Mouse (Mus musculus) layer of hippocampus, postnatal 10 days (tissue): ENCODE measurements around the gene Zfp638. TPM values are rescaled to one million over a fixed set of nuclear protein-coding genes. Genes with fewer than 3 reads are reported as not detected.
"Not testable (repeated sequence)": the region's sequence is repeated elsewhere in the genome, so short reads cannot be mapped to it uniquely, and the experiment has no call there.

Experiments
- DNase-seq, 2 experiments: peaks; one replicate each; pipeline ENCODE4 v3.0.0; 2021; ENCODE audit warnings: low spot score in 2 of 2
- total RNA-seq, 2 experiments: library from RNA; stranded (reverse); gene quantifications; 2 replicates each; pipeline ENCODE4 v1.2.3; 2021

Zfp638 gene
- total RNA-seq, 2 experiments from 2014 or later = 109 to 119 TPM

DNA sequence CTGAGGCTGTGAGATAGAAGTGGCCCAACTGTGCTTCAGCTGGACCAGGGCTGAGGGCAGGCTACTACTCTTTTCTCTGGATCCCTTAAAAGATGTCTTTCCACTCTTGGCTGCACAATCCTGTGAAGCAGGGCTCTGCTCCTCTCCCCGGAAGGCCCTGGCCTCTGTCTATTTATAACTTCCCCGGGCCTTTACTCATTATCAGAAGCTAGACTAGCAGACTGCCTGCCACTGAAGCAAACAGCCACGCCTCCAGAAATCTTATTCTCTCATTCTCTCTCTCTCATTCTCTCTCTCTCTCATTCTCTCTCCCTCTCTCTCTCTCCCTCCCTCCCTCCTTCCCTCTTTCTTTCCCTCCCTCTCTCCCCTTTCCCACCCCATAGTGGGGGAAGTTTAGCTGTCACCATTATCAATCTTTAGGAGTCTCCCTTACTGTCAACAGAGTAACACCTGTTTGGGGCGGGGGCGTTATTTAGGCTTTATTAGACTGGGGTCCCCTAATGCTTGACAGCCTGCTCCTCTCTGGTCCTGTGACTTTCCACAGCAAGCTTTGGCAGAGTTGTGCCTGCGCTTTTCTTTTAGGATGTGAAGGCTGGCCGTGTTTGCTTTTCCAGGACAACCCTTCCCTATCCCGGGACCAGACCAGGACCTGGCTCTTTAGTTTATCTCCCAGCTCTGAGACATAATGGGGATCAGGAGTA is 142.4 kb downstream of the Zfp638 start:
- no peak for DNase-seq

DNA sequence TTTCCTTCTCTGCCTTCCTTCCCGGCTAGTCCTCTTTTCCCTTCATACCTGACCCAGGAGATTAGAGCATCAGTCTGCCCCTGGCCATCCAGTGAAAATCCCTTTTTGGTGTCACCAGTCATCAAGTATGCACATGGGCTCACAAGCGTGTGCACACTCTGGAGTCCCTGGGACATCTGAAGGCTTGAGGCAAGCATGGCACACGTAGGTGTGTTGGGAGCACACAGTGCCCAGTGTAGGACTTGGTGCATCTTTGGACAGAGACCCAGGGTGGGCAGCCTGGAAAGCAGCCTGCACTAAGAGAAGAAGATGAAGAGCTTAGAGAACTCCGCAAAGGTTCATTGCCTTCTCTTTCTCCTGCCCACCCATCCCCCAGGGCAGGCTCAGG is 143.0 kb downstream of the Zfp638 start:
- DNase-seq = no peak

DNA sequence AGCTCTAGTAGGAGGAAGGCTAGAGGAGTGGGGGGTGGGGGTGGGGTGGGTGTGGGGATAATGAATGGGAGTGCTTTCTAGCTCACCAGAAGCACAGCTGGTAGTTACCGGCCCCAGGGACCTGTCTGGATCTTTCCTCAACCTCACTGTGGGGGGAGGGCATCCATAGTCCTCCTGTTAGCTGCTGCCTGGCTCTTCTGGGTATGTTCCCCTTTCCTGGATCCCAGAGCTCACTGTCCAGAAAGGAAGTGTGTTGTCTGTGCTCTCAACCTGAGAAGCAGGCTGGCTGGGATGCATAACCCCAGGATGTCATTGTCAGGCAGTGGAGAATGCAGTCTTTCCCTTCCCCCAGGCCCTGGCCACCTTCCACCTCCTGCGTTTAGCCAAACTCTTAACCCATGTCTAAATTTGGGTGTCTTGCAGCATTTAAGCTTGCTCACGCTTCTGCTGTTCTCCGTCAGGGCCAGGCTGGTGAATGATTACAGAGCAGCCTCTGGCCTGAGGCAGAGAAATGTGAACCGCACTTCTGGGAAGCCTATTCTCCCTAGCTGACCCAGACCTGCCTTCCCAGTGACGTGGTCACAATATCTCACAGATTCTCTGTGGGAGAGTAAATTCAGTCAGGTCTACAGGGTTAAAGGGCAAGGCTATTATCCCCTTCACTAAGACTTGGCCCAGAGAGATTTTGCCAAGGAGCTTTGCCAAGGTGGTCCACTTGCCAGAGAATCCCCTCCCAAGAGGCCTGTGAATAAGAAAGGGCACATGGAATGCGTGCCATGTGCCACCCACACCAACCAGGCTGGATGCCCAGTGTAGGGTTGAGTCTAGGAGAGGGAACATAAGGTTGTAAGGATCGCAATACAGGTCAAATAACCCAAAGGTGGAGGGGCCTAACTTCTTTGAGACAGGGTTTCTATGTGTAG is 143.7 kb downstream of the Zfp638 start:
- DNase-seq = no peak

DNA sequence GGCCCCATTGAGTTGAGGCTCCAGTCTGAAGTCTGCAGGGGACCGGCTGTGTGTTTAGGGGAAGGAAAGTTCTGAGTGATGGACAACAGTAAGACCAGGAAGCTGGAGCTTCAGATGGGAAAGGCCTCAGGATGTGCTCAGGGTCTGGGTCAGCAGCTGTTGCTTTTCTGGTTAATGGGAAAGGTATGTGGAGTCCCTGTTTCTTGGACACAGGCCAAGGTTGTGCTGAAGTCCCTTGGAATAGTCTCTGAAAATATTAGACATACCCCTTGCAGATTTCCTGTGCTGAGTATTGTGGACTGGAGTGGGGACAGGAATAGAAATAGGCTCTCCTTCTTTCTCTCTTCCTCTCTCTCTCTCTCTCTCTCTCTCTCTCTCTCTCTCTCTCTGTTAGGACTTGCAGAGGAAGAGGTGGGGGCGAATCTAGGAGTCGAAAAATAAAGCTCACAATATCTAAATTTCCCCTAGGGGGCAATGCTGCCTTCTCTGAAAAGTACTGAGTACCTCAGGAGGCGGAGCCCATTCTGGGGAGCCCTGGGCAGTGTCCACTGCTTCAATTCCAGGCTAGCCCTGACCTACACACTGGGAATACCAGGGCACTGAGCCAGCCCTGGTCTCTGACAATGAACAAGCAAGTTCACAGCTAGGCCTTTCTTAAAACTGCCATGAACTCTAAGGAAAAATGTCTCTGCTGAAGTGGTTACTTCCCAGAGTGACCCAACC is 148.2 kb downstream of the Zfp638 start:
- not testable (repeated sequence) for DNase-seq

DNA sequence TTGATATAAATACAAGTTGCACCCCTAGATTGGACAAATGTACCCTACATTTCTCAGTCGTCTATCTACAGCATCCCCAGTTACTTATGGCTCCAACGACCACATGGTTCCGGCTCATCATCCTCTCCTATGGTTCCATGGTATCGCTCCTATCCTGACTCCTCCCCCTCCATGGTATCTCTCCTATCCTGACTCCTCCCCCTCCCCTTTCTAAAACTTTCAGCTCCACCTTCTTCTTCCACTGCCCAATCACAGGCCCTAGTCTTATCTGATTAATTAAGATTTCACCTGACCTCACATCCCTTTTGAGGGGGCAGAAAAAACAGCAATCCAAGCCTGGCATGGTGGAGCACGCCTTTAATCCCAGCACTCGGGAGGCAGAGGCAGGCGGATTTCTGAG is 149.9 kb downstream of the Zfp638 start:
- no peak for DNase-seq

DNA sequence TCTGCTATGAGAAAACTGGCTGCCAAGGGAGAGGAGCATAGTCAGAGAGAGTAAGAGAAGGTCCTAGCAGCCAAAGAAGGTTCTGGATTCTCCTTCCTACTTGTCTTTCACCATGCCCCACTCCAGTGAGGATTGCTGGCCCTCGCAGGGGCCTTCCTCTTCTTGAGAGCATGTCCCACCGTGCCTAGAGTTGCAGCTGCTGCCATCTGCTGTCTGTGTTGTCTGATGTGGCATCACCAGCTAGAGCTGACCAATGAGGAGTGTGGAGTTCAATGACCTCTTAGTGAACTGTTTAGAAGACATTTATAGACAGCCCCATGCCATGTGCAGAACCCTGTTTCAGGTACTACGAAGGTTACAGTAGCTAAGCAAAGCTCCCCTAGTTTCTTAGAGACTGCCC is 150.5 kb downstream of the Zfp638 start:
- DNase-seq = no peak

DNA sequence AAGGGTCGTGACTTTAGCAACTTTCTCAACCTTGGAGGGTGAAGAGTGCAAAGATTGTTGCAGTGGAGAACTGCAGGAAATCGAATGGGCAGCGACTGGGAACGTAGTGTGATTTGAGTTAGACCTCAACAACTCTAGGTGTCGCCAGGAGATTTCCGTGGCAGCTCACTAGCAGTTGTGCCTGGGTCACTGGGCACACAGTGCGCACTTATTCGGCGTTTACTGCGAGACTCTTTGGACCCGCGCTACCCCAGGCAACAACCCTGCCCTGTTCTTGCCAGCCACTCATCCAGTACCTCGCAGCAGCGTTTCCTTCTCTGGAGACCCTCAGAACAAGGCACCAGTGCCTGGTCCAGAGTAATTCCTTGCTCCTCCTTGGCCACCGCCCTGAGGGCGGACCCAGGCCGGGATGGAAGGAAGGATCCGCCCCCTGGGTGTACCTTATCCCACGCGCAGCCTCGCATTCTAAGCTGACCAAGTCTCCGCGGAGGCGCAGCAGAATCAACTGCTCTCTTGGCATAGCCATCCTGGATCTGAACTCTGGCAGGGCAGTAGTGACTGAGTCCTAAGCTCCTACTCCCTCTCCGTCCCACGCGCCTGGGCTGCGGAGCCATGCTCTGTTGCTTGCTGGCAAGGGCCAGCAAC is 152.1 kb downstream of the Zfp638 start:
- no peak for DNase-seq

DNA sequence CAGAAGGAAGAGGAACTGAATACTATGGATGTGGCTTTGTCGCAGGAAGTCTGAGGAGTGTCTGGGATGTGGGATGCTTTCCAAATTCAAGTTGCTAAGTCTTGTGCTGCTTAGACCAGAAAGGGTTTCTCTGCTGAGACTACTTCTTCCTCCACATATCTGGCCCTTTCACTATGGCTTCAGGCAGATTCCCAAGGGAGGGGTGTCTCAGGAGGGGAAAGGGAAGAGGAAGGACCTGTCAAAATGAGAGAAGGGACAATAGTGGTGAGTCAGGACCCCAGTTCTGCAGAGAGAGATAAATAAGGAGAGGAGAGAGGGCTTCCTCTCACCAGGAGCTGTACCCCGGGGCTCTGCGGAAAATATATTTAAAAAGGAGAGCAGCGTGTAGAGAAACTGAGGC is 153.1 kb downstream of the Zfp638 start:
- no peak for DNase-seq

DNA sequence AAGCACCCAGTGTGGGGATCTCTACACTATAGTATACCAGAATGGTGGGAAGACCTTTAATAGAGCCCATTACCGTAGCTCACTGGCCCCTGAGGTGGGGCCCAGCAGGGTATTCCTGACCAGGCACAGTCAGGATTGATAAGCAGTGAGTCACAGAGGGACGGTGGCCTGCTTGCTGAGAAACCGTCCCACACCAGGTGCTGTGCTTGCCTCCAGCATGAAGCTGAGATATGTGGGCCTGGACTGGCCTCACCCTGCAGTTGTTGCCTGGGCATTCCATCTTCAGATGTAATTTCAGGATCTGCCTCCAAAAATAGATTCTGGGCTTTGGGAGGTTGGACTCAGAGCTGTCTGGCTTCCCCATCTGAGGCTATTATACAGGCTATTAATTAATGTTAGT is 155.1 kb downstream of the Zfp638 start:
- no peak for DNase-seq

DNA sequence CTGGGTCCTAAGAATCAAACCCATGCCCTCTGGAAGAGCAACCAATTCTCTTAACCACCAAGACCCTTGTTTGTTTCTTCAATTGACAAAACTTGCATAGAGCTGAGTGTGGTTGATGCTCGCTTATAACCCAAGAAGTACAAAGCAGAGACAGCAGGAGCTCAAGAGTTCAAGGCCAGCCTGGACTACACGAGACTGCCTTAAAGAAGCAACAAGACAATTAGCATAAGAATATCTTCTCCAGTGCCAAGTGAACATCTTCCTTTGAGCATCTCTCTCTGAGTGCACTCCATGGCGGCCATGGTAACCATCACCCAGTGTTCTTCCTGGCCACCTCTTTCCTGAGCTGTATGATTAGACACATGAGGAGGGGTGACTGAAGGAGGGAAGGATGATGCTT is 158.7 kb downstream of the Zfp638 start:
- DNase-seq = no peak

DNA sequence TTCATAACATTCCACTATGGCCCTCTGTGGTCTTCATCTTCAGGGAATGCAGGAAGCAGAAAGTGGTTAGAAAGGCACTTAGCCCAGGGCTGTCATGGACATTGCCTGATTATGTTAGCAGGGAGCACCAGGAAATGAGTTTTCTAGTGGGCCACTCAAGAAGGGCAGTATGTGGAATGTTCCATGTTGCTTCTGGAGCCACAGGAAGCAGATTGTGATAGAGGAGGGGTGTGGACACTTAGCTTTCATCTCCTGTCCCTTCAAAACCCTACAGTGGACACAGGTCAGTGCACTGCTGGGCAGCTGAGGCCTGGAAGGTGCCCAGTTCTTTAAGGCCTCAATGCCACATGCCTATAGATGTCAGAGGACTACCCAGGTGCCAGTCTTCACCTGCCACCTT is 161.9 kb downstream of the Zfp638 start:
- DNase-seq = no peak

DNA sequence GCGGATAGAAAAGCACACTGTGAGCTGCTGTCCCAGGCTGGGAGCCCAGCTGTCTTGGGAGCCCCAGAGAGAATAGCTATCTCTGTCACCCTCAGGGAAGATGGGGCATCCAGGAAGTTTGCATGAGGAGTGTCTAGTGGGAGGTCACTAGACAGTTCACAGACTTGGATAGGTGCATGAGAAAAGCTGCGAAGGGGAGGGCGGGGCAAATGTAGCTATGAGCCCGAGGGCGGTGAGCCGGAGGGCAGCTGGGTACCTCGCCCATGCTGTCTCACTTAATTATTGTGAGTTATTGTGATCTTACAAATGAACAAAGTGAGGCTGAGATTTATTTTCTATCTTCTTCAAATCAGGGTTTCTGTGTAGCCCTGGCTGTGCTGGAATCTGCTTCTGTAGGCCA is 162.9 kb downstream of the Zfp638 start:
- no peak for DNase-seq

DNA sequence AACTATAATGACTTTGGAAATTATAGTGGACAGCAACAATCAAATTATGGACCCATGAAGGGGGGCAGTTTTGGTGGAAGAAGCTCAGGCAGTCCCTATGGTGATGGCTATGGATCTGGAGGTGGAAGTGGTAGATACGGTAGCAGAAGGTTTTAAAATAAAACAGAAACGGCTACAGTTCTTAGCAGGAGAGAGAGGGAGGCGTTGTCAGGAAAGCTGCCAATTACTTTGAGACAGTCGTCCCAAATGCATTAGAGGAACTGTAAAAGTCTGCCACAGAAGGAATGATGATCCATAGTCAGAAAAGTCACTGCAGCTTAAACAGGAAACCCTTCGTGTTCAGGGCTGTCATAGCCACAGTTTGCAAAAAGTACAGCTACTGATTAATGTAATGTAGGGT is 165.6 kb downstream of the Zfp638 start:
- not testable (repeated sequence) for DNase-seq

Other genes with a start within 250 kb of the Zfp638 start
- not detected for gene Clec4f, start 210.9 kb upstream of the Zfp638 start, total RNA-seq
- not detected for gene Cd207, start 189.3 kb upstream of the Zfp638 start, total RNA-seq
- gene Vax2, start 155.8 kb upstream of the Zfp638 start, total RNA-seq = not detected
- under 1 TPM; 0.21 to 0.56 TPM for gene Atp6v1b1, start 124.1 kb upstream of the Zfp638 start, total RNA-seq
- not detected for gene Ankrd53, start 104.5 kb upstream of the Zfp638 start, total RNA-seq
- gene Tex261, start 91.3 kb upstream of the Zfp638 start, total RNA-seq = 10 to 100 TPM; 47.3 to 55.4 TPM
- gene Nagk, start 72.1 kb upstream of the Zfp638 start, total RNA-seq = 10 to 100 TPM; 63.0 to 66.3 TPM
- gene Paip2b, start 35.4 kb upstream of the Zfp638 start, total RNA-seq = 10 to 100 TPM; 42.4 to 43.3 TPM
- 1 to 10 TPM; 3.5 to 4.0 TPM for gene Dysf, start 141.5 kb downstream of the Zfp638 start, total RNA-seq